In the genomic region with DNA sequence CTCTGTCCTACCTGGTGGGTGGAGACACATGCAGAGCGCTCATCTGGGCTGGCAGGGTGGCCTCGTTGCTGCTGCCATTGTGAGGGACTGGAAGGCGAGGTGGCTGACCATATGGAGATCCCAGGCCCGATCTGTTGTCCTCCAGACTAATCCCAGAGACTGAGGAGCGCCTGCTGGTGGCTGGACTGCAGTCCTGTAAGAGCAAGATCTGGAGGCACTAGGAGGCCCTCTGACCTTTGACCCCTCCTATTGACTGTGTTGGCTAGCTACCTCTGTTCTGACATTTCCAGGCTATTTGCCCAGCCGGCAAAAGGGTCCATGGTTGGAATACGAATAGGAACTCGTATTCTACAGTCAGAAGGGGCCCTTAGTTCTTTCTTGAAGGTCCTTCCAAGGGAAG, we compare ENCODE assay signal across 8 mouse cellular contexts. TPM values are rescaled to one million over a fixed set of nuclear protein-coding genes. Genes with fewer than 3 reads are reported as not detected.
DNase-seq lines count a peak whose midpoint lies in the region; ATAC-seq and TF ChIP-seq lines count a peak whose summit lies in the region.
"Had no signal": no experiment of that assay in that cellular context is flagged by ENCODE, and none has a peak within 500 bp of the region (broad histone marks: within the 10 kb centered on the region; RNA-seq: fewer than 3 reads in every experiment).

No protein-coding gene starts in this region.

- H3K36me3 ChIP-seq in kidney, embryonic 16.5 days (ENCODE audit: insufficient read depth, low read length) = 0 out of 2 replicates have a peak, but pooled peaks cover 2% of the 10 kb centered on the region
- H3K36me3 ChIP-seq: liver, embryonic 15.5 days had no signal

- H3K4me1 ChIP-seq in kidney, embryonic 16.5 days (ENCODE audit: insufficient read depth, low read length) = peaks cover 26% of the 10 kb centered on the region
- H3K4me1 ChIP-seq in lung, adult 2 months (ENCODE audit: control insufficient read depth, insufficient read depth, low read length) = peaks cover 9% of the 10 kb centered on the region; the same call in 1 of the 2 replicates

- ATAC-seq in kidney, embryonic 16.5 days (ENCODE audit: low FRiP score, low TSS enrichment) = no peak

- no peak for TF ChIP-seq CTCF in lung, adult 2 months (IDR thresholded peaks at IDR 0.05; ENCODE audit: insufficient read depth, low read length)

- H3K27me3 ChIP-seq in kidney, embryonic 16.5 days (ENCODE audit: insufficient read depth, low read length) = no peaks in the 10 kb centered on the region
- H3K27me3 ChIP-seq: liver, embryonic 15.5 days had no signal

- DNase-seq in kidney, adult 8-10 months = peak; percentile 71 to 75
- peak; percentile 92 for DNase-seq in adipocyte (ENCODE audit: low spot score)
- DNase-seq in cerebellum, postnatal 10 days = peak; percentile 81 to 84
- peak; percentile 60 to 84 for DNase-seq in kidney, postnatal 25 days
- no peak for DNase-seq in urinary bladder, adult 18-20 months (ENCODE audit: low spot score in 2 of 2)
- DNase-seq in lung, adult 2 months = no peak

- H3K9ac ChIP-seq in kidney, embryonic 16.5 days (replicated peaks; ENCODE audit: low read length) = no peak overlapping the region
- H3K9ac ChIP-seq: liver, embryonic 15.5 days had no signal

- H3K27ac ChIP-seq in kidney, embryonic 16.5 days (ENCODE audit: low read length) = no peak overlapping the region
- H3K27ac ChIP-seq: liver, embryonic 15.5 days had no signal

- no peak for TF ChIP-seq POLR2A in lung, adult 2 months (IDR thresholded peaks at IDR 0.05; ENCODE audit: borderline replicate concordance, extremely low read depth, low read depth, low read length)

- no peak overlapping the region for H3K4me2 ChIP-seq in kidney, embryonic 16.5 days (replicated peaks; ENCODE audit: low read depth, low read length)
- H3K4me2 ChIP-seq: liver, embryonic 15.5 days had no signal

- H3K4me3 ChIP-seq in kidney, embryonic 16.5 days (ENCODE audit: low read length) = no peak overlapping the region
- no peak overlapping the region for H3K4me3 ChIP-seq in lung, adult 2 months (replicated peaks; ENCODE audit: extremely low read depth, low read depth, low read length)
- H3K4me3 ChIP-seq: liver, embryonic 15.5 days had no signal

- H3K9me3 ChIP-seq in kidney, embryonic 16.5 days (ENCODE audit: low read length) = no peaks in the 10 kb centered on the region
- H3K9me3 ChIP-seq: liver, embryonic 15.5 days had no signal

- 62% methylated on average over 8 of the region's 8 CpGs for WGBS in kidney, embryonic 16.5 days
- WGBS in lung, adult 2 months = 68% methylated on average over 8 of the region's 8 CpGs

RNA-seq across cellular contexts. Expression of gene Pdlim4, which starts 12.7 kb away (rescaled TPM):
- polyA plus RNA-seq in kidney, embryonic 16.5 days (2015; fragmentation: Nextera tagmentation; extraction: Ambion mirVana) = 50.3 and 55.0 TPM in 2 replicates
- polyA plus RNA-seq in lung, adult 2 months (2012; rRNA removed) = 22.9 and 25.6 TPM in 2 replicates

RNA-seq across cellular contexts. Expression of gene Slc22a4, which starts 28.2 kb away (rescaled TPM):
- polyA plus RNA-seq in kidney, embryonic 16.5 days (2015; fragmentation: Nextera tagmentation; extraction: Ambion mirVana) = 1.00 and 1.2 TPM in 2 replicates
- 1.3 and 1.4 TPM in 2 replicates for polyA plus RNA-seq in lung, adult 2 months (2012; rRNA removed)

RNA-seq across cellular contexts. Expression of gene P4ha2, which starts 43.8 kb away (rescaled TPM):
- polyA plus RNA-seq in kidney, embryonic 16.5 days (2015; fragmentation: Nextera tagmentation; extraction: Ambion mirVana) = 38.1 and 43.0 TPM in 2 replicates
- 25.9 and 30.0 TPM in 2 replicates for polyA plus RNA-seq in lung, adult 2 months (2012; rRNA removed)

Comparison
In these comparisons a context has a peak if more than half of its experiments do, and no peak if none do; other contexts are left out.
1. DNase-seq: peak in kidney, adult 8-10 months (2 of 2), adipocyte (single experiment), cerebellum, postnatal 10 days (2 of 2) and kidney, postnatal 25 days (2 of 2); none in urinary bladder, adult 18-20 months (0 of 2) and lung, adult 2 months (single experiment).